Mouse (Mus musculus) liver, embryonic 15.5 days (tissue): ENCODE results near the gene Ppp1r12b. TPM values are rescaled to one million over a fixed set of nuclear protein-coding genes. Genes with fewer than 3 reads are reported as not detected.

Source experiments
- ATAC-seq: fragments of 200-750 bp; cut with Nextera tagmentation; 2 replicates; pipeline ENCODE4 v1.8.0; 2017; ENCODE audit warnings: moderate number of reproducible peaks, mild to moderate bottlenecking, moderate library complexity; ENCODE audit not compliant: insufficient read depth
- H3K27ac ChIP-seq: fragments of 300-500 bp; sonication (generic); replicated peaks from 2 replicates; pipeline ENCODE4 v1.5.1; 2015; ENCODE audit warnings: mild to moderate bottlenecking, inconsistent platforms
- H3K27me3 ChIP-seq: fragments of 300-500 bp; sonication (generic); 2 replicates; pipeline ENCODE4 v1.6.1; 2015; ENCODE audit warnings: mild to moderate bottlenecking, inconsistent platforms
- H3K36me3 ChIP-seq: fragments of 300-500 bp; sonication (generic); replicated peaks from 2 replicates; pipeline ENCODE4 v1.6.1; 2015; ENCODE audit warnings: moderate library complexity, mild to moderate bottlenecking, inconsistent platforms
- H3K4me1 ChIP-seq: fragments of 300-500 bp; sonication (generic); replicated peaks from 2 replicates; pipeline ENCODE4 v1.6.1; 2015; ENCODE audit warnings: inconsistent platforms
- H3K4me2 ChIP-seq: fragments of 300-500 bp; sonication (generic); 2 replicates; pipeline ENCODE4 v1.6.1; 2015; ENCODE audit warnings: moderate library complexity, mild to moderate bottlenecking, inconsistent platforms
- H3K4me3 ChIP-seq: fragments of 300-500 bp; sonication (generic); replicated peaks from 2 replicates; pipeline ENCODE4 v1.5.1; 2015; ENCODE audit warnings: mild to moderate bottlenecking, inconsistent platforms
- H3K9ac ChIP-seq: fragments of 300-500 bp; sonication (generic); 2 replicates; pipeline ENCODE4 v1.6.1; 2015; ENCODE audit warnings: moderate library complexity, mild to moderate bottlenecking, inconsistent platforms
- H3K9me3 ChIP-seq: fragments of 300-500 bp; sonication (generic); replicated peaks from 2 replicates; pipeline ENCODE4 v1.6.1; 2016; ENCODE audit warnings: inconsistent platforms
- WGBS: fragments of 180-500 bp; shearing (Covaris S2); methylation state at CpG from one replicate; pipeline ENCODE4 v1.1.7; 2015; ENCODE audit warnings: mixed read lengths; ENCODE audit not compliant: insufficient replicate concordance; 5-methylcytosine and 5-hydroxymethylcytosine counted together
- polyA plus RNA-seq: library from polyadenylated mRNA; unstranded; fragments of >200 nt; fragmentation: Nextera tagmentation; extraction: Ambion mirVana; gene quantifications from 2 replicates; pipeline ENCODE4 v1.2.1, GENCODE M21; 2015

The Ppp1r12b gene
- polyA plus RNA-seq, 1 experiment from 2014 or later = 2.5 TPM

DNA sequence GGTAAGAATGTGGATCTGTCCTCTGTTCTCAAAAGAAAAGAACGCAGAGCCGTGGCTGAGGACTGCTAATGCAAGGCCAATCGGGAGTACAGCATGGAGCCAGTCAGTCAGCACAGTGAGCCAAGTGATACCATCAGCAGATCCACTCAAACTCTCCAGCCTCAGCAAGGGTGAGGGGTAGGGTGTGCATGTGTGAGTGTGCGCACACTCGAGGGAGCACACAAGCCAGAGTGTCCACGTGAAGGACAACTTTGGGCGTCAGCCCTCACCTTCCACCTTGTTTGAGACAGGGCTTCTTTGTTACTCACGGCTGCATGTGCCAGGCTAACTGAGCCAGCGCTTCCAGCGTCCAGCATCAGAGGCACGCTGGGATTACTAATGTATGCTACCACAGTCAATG lies 136.5 kb downstream of the Ppp1r12b start:
- H3K9ac ChIP-seq = no peak overlapping the region
- no peak overlapping the region for H3K27ac ChIP-seq
- no peak overlapping the region for H3K4me3 ChIP-seq
- 84% methylated on average over 11 of the region's 11 CpGs for WGBS
- peaks cover 32% of the 10 kb centered on the region for H3K4me1 ChIP-seq
- H3K9me3 ChIP-seq = no peaks in the 10 kb centered on the region
- H3K4me2 ChIP-seq = no peak overlapping the region
- ATAC-seq = no peak
- no peaks in the 10 kb centered on the region for H3K27me3 ChIP-seq
- no peaks in the 10 kb centered on the region for H3K36me3 ChIP-seq

DNA sequence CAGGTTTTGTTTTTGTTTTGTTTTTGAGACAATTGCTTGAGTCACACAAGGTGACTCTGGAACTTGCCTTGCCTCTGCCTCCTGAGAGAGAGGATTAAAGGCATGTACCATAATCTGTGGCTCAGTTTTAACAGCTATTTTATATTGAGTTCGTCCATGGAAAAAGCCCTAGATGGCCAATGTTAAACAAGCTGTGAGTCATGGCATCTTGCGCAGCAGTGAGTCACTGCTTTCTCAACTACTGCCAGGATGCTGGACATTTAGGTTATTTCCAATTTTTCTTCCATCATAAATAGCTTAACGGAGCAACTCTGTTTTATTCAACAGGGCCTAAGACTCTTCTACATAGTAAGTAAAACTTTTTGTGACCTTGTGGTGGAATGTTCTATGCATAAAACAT lies 137.0 kb downstream of the Ppp1r12b start:
- ATAC-seq = no peak
- Histone ChIP-seq H3K27ac (no peak overlapping the region), H3K4me3 (no peak overlapping the region), H3K4me2 (no peak overlapping the region), H3K4me1 (peaks cover 32% of the 10 kb centered on the region), H3K9ac (no peak overlapping the region), H3K27me3 (no peaks in the 10 kb centered on the region), H3K36me3 (no peaks in the 10 kb centered on the region), H3K9me3 (no peaks in the 10 kb centered on the region)
- 85% methylated on average over 3 of the region's 3 CpGs for WGBS

DNA sequence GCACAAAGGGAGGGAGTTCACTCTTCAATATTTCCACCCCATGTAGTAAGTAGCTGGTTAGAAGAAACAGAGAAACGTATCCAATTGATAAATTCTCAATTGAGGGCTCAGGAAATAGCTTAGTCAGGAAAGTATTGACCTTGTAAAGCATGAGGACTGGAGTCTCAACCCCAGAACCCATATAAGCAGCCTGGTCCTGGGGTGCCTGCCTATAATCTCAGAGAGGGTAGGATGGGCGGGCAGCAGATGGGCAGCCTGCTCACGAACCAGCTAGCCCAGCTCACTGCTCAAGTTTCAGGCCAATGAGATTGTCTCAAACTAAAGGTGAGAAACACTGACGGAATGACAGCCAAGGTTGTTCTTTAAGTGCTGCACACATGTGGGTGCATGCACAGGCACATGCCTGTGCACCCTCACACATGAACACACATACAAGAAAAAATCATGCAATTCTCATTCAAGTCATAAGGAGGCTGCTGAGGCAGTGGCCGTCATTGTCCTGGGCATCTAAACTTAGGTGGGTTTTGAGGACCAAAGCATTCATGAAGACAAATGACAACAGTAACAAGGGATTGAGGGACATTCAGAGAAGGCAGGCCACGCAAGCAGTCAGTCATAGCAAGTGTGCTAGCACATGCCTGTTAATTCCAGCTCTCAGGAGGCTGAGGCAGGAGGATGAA lies 137.7 kb downstream of the Ppp1r12b start:
- Histone ChIP-seq H3K27ac (no peak overlapping the region), H3K27me3 (no peaks in the 10 kb centered on the region), H3K9ac (no peak overlapping the region), H3K36me3 (no peaks in the 10 kb centered on the region), H3K4me2 (no peak overlapping the region), H3K4me1 (peaks cover 32% of the 10 kb centered on the region), H3K4me3 (no peak overlapping the region), H3K9me3 (no peaks in the 10 kb centered on the region)
- 76% methylated on average over 6 of the region's 6 CpGs for WGBS
- no peak for ATAC-seq

- WGBS = 67% methylated on average over 1 of the region's 1 CpGs
- ATAC-seq = peak; percentile 69
- Histone ChIP-seq H3K4me3 (no peak overlapping the region), H3K27ac (no peak overlapping the region), H3K4me2 (no peak overlapping the region), H3K4me1 (peaks cover 32% of the 10 kb centered on the region), H3K9ac (no peak overlapping the region), H3K27me3 (no peaks in the 10 kb centered on the region), H3K36me3 (no peaks in the 10 kb centered on the region), H3K9me3 (no peaks in the 10 kb centered on the region)
Observed at GRCm38 (mm10) chr1:134817120-134817519, 138.6 kb downstream of the Ppp1r12b start.

DNA sequence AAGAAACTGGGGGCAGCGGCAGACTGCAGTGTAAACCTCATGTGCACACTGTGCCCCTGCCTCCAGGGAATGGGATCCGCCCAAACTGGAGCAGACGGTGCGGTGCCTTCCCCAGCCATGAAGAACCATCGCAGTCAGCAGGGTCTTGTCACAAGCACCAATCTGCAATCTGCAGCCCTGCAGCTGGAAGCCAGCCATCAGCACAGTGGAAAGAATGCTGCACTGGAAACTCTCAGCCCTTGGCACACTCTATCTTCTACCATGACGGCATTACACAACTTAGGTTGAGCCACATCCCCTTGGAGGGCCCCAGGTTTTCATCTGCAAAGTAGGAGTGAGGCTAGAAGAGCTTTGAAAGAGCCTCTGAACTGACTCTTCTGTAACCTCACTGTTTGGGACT lies 139.1 kb downstream of the Ppp1r12b start:
- H3K4me2 ChIP-seq = 0 out of 2 replicates have a peak overlapping the region, but pooled peaks have one; percentile 2
- H3K36me3 ChIP-seq = no peaks in the 10 kb centered on the region
- H3K27me3 ChIP-seq = no peaks in the 10 kb centered on the region
- no peak overlapping the region for H3K4me3 ChIP-seq
- no peak overlapping the region for H3K27ac ChIP-seq
- WGBS = 43% methylated on average over 6 of the region's 6 CpGs
- H3K9me3 ChIP-seq = no peaks in the 10 kb centered on the region
- peak; percentile 55 for ATAC-seq
- H3K4me1 ChIP-seq = peaks cover 32% of the 10 kb centered on the region
- H3K9ac ChIP-seq = no peak overlapping the region

DNA sequence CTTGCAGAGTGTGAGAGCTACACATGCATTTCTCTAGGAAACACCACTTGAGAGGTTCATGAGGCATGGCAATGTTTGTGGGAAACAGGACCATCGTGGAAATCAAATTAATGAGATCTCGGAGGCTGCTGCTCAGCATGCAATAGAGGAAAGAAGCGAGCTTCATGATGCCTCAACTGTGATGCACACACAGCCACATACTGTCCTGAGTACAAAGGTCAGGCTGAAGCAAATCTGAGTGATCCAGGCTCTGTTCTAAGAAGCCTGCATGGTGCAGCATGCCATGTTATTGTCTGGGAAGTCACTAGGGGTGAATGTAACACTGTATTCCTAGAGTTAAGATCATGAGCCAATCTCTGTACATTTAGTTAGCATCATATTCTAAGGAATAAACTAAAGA lies 140.0 kb downstream of the Ppp1r12b start:
- Histone ChIP-seq H3K27me3 (no peaks in the 10 kb centered on the region), H3K4me3 (no peak overlapping the region), H3K4me1 (peaks cover 25% of the 10 kb centered on the region), H3K9me3 (no peaks in the 10 kb centered on the region), H3K36me3 (no peaks in the 10 kb centered on the region), H3K27ac (no peak overlapping the region), H3K4me2 (no peak overlapping the region), H3K9ac (no peak overlapping the region)
- 73% methylated on average over 3 of the region's 3 CpGs for WGBS
- no peak for ATAC-seq

DNA sequence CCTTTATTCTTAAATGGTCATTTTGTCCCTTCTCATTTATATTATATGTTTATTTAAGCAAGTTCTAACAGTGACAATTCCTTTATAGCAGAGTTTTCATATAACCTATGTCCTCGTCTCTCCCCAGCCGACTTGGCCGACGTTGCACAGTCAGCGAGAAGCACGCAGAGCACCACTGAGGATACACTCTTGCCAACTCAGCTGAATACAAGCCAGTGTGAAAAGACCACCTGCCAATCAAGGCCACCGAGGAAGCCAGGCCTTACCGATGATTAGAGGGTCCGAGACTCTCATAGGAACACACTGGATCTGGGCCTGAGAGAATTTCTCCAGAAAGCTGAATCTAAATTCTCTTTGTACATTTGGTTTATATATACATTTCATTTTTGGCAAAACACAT lies 150.3 kb downstream of the Ppp1r12b start:
- H3K9ac ChIP-seq = no peak overlapping the region
- H3K36me3 ChIP-seq = no peaks in the 10 kb centered on the region
- no peaks in the 10 kb centered on the region for H3K9me3 ChIP-seq
- WGBS = 89% methylated on average over 9 of the region's 9 CpGs
- no peak overlapping the region for H3K4me2 ChIP-seq
- H3K27ac ChIP-seq = no peak overlapping the region
- no peak for ATAC-seq
- H3K4me1 ChIP-seq = peaks cover 8% of the 10 kb centered on the region
- H3K4me3 ChIP-seq = no peak overlapping the region
- H3K27me3 ChIP-seq = no peaks in the 10 kb centered on the region

- ATAC-seq = no peak
- H3K9ac ChIP-seq = no peak overlapping the region
- H3K4me2 ChIP-seq = no peak overlapping the region
Observed at GRCm38 (mm10) chr1:134804373-134804772, 151.4 kb downstream of the Ppp1r12b start.

DNA sequence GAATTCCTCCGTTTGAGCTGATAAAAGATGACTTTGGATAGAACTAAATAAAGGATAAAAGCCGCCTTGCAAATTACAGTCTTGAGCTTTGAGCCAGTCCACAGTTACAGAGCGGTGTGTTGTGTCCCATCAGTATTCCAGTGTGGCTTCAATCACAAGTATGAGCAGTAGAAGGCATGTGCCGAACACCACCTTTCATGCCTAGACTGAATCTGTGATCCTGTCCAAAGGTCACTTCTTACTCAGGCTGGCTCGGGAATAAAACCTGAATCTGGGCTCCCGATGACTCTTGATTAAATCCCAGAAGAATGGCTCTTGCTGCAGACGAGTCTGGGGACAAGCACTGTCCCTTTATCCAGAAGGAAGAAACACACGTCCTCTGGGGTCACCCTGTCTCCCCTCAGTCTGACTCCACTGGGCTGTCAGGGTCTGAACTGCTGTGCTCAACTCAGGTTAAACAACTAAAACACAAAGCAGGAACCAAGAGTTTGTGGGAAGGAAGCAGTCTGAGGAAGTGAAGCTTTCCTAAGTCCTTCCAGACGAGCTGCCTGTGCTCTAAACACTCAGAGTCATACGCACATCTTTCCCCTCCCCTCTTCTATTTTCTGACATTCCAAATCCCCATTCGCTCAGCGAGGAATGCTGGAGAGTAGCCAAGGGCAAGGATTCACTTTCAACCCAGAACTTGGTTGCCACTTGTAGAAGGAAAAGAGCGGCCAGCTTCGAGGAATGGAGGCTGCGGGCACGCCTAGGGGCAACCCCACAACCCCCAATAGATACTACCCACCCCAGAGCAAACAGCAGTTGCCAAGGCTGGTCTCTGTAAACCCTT lies 152.2 kb downstream of the Ppp1r12b start:
- Histone ChIP-seq H3K36me3 (0 out of 2 replicates have a peak, but pooled peaks cover 3% of the 10 kb centered on the region), H3K4me3 (no peak overlapping the region), H3K4me2 (peak overlapping the region; percentile 14; the same call in 1 of the 2 replicates), H3K9ac (no peak overlapping the region), H3K27ac (no peak overlapping the region), H3K4me1 (peaks cover 8% of the 10 kb centered on the region), H3K27me3 (no peaks in the 10 kb centered on the region), H3K9me3 (no peaks in the 10 kb centered on the region)
- ATAC-seq = no peak
- 65% methylated on average over 16 of the region's 16 CpGs for WGBS

More at GRCm38 (mm10) chr1:134804373-134804772, 151.4 kb downstream of the Ppp1r12b start:
- Histone ChIP-seq H3K36me3 (no peaks in the 10 kb centered on the region), H3K9me3 (no peaks in the 10 kb centered on the region), H3K4me1 (peaks cover 8% of the 10 kb centered on the region), H3K27ac (no peak overlapping the region), H3K4me3 (no peak overlapping the region), H3K27me3 (no peaks in the 10 kb centered on the region)
- 76% methylated on average over 5 of the region's 5 CpGs for WGBS

GRCm38 (mm10) chr1:134801758-134802157 lies 154.0 kb downstream of the Ppp1r12b start:
- WGBS = 83% methylated on average over 7 of the region's 7 CpGs
- H3K27ac ChIP-seq = no peak overlapping the region
- H3K4me3 ChIP-seq = no peak overlapping the region

DNA sequence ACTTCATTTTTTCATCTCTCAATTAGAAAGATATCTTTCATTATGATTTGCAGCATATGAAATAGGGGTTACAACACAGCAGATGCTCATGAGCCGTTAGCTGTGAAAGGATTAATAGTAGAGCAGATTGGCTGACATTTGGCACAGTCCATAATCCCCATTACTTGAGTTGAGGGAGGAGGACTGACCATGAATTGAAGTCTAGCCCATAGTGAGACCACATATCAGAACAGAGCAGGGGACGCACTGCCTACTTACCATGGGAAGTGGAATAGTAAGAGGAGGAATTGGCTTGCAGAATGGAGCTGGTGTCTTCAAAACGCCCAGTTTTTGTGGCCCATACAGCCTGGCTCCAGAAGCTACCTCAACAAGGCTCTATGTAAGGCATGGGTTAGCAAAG lies 159.2 kb downstream of the Ppp1r12b start:
- Histone ChIP-seq H3K4me1 (no peaks in the 10 kb centered on the region), H3K27me3 (no peaks in the 10 kb centered on the region), H3K4me3 (no peak overlapping the region), H3K36me3 (0 out of 2 replicates have a peak, but pooled peaks cover 6% of the 10 kb centered on the region), H3K4me2 (no peak overlapping the region), H3K9me3 (no peaks in the 10 kb centered on the region), H3K27ac (no peak overlapping the region), H3K9ac (no peak overlapping the region)
- no peak for ATAC-seq
- WGBS = 73% methylated on average over 3 of the region's 3 CpGs

More at GRCm38 (mm10) chr1:134801758-134802157, 154.0 kb downstream of the Ppp1r12b start:
- Histone ChIP-seq H3K36me3 (0 out of 2 replicates have a peak, but pooled peaks cover 6% of the 10 kb centered on the region), H3K4me2 (no peak overlapping the region), H3K27me3 (no peaks in the 10 kb centered on the region), H3K9me3 (no peaks in the 10 kb centered on the region), H3K4me1 (0 out of 2 replicates have a peak, but pooled peaks cover 4% of the 10 kb centered on the region), H3K9ac (no peak overlapping the region)
- no peak for ATAC-seq
